Mouse (Mus musculus) urinary bladder, postnatal 10 days (tissue): ENCODE data around the gene Tmprss9.

Experiments used
- DNase-seq: peaks from one replicate; pipeline ENCODE4 v3.0.0; 2022; ENCODE audit warnings: low spot score

Gene Tmprss9

DNA sequence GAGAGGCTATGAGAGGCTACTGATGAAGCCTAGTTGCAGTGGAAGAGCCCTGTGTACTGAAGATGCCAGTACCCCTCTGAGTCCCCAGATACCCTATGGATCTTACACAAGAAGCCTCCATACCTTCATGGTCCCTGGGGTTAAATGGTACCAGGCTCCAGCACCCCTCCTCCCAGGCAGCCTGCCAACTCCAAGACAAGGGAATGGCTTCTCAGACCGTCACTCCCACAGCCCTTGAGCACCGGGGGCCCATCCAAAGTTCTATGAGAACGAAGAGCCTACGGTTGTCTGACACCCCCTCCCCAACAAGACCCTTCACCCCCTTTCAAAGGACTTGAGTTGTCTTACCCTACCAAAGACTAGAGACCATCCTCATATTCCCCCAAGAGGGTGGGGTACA is 44.1 kb downstream of the Tmprss9 start:
- no peak for DNase-seq

DNA sequence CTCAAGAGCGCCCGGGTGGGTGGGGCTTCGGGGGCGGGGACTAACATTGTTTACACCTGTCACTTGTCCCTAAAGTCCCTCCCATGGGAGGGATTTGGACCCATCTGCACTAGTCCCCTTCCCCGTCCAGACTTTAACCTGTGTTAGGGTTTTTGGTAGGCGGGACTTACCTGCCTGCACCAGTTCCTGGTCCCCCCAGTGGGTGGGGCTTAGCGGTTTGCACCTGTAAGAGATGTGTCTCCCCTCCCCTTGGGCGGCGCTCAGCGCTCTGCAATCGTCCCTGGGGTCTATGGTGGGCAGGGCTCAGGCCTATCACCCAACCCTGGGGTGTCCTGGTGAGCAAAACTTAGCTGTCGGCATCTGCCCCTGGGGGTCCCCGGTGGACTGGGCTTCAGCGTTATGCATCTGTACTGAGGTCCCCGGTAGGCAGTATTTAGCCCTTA is 45.7 kb downstream of the Tmprss9 start:
- DNase-seq: no peak

DNA sequence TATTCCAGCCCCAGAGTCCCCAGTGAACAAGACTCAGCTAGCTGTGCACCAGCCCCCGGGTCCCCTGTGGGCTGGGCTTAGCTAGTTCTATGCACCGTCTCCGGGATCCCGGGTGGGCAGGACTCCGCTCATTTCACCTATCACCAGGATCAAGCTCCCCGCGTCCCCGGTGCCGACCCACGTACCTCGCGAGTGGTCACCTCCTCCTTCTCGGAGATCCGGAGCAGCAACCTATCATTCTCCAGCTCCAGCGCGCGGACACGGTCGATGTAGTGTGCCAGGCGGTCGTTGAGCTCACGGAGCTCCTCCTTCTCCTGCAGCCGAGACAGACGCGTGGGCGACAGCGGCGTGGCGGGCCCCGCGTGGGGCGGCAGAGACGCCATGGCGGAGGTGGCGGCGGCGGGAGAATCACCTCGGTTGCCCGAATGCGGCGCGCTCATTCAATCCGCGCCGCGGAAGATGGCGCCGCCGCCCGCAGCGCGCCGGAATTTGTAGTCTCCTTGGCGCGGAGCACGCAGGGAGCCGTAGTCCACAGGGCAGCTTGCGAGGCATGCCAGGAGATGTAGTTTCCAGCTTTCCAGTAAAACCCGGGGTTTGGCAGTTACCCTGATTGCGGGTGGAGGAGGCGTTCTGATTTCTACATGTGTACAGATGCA is 46.3 kb downstream of the Tmprss9 start, which contains the start of gene Lmnb2:
Gene Lmnb2 (minus strand): TSS at position 467 of the 656 bp plus-strand sequence.
- no peak for DNase-seq

DNA sequence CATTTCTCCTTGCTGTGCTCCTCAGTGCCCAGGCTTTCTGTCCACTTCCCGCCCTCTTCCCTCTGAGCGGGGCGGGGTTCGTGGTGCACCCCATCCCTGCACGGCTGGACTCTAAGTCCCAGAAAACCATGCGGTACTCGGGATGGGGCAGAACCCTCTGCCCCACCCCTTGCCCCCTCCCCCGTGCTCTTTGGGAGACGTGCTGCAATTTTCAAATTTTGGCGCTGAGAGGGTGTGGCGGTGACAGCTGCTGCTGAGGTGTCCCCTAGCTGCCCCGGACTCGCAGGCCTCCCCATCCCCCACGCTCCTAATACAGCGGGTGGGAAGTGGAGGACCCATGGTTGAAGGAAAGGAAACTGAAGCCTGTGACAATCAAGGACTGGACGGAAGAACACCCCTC is 50.3 kb downstream of the Tmprss9 start:
- no peak for DNase-seq

DNA sequence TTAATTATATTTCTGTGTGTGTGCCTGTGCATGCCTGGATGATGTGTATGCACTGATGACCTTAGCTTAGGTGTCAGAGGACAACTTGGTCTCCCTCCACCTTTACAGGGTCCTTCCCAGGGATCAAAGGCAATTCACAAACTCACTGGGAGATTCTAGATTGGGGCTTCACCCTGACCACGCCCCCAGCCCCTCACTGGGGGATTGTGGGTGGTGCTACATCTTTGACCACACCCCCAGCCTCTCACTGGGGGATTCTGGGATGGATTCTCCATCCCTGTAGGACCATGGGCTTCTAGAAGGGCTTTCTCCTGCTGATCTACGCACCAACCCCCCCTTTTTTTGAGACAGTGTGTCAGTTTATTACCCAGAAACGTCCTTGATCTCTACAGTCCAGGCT is 53.8 kb downstream of the Tmprss9 start:
- no peak for DNase-seq

DNA sequence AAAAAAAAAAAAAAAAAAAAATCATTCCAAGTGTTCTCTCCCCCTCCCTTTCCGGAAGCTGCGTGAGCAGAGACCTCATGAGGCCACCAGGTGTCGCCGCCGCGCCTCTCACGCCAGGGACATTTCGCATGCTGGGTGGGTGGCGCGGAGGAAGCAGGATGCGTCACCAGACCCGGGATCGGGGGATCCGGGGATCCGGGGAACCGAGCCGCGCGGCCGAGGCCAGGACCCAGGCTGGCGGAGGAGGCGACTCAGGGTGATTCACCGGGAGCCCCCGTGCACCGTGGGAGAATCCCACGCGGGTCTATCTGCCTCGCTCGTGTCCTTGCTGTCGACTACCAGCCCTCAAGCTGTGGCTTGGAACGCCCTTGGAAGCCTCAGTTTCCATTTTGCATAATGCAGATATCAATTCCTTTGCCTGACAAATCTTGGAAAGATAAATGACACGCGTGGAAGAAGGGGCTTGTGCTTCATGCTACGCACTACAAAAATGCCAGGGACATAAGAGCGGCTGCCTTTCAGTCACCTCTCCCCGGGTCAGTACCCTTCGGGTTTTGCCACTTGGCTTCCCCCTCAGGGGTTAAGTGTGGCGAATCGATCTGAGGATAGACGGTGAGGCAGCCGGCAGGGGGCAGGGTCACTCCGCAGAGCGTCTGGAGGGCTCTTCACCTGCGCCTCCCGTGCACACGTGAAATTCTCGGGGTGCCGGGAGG is 57.1 kb downstream of the Tmprss9 start:
- DNase-seq: peak; percentile 71

DNA sequence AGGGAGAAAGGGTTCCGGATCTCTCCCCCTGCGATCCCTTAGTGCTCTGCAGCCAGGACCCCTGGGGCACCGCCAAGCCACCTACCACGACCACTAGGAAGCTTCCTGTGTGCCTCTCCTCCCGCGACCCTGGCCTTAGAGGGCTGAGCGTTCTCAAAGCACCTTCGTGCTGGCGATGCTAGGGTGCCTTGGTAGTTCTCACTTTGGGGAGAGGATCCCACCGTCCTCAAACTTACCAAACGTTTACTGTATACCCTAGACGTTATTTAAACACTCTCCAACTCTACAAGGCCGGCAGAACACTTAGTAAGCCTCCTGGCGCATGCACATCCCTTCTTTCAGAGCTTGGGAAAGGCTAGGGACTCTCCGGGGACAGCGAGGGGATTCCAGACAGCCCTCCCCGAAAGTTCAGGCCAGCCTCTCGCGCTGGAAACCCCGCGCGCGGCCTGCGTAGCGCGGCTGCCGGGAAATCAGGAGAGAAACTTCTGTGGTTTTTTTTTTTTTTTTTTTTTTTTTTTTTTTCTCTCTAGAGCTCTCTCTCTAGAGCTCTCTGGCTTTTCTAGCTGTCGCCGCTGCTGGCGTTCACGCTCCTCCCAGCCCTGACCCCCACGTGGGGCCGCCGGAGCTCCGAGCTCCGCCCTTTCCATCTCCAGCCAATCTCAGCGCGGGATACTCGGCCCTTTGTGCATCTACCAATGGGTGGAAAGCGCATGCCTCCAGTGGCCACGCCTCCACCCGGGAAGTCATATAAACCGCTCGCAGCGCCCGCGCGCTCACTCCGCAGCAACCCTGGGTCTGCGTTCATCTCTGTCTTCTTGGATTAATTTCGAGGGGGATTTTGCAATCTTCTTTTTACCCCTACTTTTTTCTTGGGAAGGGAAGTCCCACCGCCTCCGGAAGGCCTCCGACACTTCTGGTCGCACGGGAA is 57.9 kb downstream of the Tmprss9 start, which contains the start of gene Gadd45b:
Gene Gadd45b (plus strand): TSS at position 775 of the 928 bp plus-strand sequence.
- DNase-seq: peak; percentile 97

DNA sequence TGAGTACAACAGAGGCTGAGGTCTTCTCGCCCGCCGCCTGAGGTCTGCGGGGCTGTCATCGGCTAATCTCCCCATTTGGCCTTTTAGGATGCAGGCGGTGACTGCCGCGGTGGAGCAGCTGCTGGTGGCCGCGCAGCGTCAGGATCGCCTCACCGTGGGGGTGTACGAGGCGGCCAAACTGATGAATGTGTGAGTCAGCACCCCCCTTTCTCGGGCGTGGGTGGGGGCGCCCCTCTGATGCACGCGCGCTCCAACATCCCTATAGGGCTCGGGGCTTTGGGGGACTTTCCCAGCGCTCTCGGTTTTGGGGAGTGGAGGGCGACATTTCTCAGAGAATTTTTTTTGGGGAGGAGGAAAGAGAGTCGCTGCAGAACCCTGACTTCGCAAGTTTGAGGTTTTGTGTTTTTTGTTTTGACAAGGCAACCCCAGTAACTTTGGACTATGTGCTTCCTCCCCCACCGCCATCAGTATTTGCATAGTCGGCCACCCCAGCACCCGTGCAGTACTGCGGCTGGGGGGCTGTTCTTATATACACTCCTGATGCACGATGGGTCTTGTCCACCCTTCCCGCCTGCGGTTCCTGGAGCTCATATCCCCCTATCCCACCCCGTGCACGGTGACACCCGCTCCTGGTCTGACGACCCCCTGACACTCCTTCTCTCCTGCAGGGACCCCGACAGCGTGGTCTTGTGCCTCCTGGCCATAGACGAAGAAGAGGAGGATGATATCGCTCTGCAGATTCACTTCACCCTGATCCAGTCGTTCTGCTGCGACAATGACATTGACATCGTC is 58.9 kb downstream of the Tmprss9 start:
- no peak for DNase-seq

DNA sequence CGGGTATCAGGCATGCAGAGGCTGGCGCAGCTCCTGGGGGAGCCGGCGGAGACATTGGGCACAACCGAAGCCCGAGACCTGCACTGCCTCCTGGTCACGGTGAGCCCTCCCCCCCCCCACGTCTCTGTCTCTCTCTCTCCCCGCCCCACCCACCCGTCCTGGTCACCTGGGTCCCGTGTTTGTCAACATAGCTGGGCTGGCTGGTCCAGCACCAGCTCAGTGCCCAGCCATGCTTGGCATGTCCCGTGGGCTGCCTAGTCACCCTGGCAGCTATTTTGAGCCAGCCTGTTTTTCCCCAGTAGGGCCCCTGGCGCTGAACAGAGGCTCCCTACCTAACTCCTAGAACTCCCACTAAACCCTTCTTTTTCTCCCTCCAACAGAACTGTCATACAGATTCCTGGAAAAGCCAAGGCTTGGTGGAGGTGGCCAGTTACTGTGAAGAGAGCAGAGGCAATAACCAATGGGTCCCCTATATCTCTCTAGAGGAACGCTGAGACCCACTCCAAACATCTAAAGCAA is 59.6 kb downstream of the Tmprss9 start:
- DNase-seq: no peak

DNA sequence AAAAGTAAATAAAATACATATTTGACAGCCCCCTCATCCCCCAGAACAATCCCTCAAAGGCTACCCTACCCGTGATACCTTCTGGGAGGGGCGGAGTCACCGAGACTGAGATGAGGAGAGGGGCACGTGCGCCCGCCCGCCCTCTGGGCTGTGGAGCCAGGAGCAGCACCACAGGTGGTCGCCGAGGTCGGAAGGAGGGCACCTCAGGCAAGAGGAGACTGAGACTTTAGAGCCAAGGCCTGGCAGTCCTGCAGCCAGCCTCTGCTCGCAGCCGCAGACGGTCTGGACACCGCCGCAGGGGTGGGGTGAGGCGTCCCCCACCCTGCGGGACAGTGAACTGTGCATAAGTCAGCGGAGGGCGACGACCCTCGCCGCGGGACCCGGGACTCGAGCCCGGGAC is 60.0 kb downstream of the Tmprss9 start:
- DNase-seq: no peak

DNA sequence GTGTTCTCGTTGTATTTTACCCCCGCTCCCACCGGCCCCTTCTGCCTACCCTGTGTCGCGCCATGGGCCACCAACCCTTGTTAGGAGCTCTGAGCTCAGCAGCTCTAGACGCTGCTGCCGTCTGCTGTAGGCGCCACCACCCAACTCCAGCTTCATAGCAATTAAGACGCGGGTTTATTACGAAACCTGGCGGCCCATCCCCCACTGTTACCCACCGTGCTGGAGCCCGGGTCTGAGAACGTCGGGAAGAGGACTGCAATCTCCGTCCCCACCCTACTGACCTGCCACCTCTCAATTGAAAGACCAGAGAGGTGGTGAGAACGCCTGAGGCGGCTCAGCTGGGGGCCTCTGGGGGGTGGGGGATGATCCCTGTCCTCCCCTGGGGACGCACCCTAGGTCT is 60.6 kb downstream of the Tmprss9 start:
- no peak for DNase-seq

DNA sequence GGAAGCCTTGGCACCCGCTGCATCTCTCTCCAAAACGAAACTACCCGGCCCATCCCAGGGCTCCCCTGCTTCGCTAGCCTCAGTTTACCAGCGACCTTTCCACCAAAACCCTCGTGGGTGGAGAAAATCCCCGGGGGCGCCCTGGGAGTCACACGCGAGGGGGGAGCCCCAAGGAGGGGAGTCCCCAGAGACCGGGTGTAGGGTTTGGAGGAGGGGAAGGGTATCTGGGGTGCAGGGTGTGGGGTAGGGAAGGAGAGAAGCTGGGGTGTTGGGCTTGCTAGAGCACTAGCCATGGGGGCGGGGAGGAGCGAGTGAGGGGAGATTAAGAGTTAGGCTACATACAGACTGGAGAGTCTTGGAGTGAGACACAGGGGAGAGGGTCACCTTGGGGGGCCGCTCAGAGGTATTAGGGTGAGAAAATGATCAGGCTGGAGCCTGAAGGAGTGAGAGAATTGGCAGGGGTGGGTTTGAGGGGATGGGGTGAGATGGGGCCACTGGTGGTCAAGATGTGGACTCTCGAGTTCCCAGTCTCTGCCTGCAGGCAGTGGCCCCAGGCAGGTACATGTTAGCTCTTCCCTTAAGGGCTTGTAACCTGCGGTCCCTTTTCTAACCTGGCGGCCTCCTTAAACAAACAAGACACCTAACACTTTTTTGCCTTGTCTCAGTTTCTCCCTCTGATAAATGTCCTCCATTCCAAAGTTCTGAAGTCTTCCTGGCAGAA is 61.2 kb downstream of the Tmprss9 start:
- DNase-seq: no peak

DNA sequence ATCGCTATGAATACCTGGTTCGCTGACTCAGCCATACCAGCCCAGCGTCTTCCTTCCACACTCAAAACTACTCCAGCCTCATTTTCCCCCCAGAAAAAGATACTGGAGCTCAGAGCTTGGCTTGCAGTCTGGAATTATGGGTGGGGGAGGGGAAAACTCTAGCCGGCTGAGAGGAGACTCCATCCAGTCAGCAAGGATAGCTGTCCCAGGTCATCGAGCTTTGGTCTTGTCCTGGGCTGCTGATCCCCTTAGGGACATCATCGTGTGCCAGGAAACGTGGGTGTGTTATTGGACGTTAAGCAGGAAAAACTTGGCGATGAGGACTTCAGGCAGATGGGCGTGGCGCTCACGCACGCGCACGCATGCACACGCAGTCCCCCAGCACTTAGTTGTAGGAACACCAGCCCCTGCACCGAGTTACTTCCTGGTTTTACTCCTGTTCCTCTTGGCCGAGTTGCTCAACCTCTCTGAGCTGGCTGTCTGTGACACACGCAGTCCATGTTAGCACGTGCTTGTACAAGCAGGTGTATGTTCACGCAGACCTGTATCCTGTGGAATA is 61.9 kb downstream of the Tmprss9 start:
- no peak for DNase-seq

DNA sequence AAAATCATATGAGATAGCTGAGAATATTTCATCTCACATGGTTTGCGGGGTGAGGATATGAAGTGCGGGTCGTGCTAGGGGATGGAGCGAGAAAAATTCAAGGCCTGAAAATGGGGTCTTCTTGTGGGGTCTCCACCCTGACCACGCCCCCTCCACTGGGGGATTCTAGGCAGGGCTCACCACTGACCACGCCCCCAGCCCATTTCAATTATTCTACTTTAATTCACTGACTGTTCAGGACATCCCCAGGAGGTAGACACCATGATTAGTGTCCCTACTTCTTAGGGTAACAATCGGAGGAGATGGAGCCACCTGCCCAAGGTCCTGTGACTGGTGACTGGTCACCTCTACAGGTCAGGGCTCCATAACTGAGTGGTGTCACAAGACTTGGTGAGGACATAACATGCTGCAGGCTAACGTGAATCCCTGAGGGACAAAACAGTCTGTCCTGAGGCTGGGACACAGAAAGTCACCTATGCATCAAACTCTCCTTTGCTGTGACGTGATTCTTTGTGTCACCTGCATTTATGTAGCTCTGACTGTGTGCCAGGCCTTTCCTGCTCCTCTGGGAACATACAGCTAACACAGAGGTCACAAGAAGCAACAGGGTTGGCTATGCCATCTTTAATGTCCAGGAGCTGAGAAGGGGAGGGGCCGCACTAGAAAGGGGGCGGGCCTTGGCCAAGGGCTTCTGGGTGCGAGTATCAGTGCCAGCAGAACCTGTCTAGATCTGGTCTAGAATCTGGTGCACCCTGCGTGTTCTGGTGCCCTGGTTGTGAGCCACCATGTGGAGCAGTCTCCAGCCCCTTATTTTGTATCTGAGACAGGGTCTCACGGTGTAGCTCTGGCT is 62.7 kb downstream of the Tmprss9 start:
- DNase-seq: no peak

DNA sequence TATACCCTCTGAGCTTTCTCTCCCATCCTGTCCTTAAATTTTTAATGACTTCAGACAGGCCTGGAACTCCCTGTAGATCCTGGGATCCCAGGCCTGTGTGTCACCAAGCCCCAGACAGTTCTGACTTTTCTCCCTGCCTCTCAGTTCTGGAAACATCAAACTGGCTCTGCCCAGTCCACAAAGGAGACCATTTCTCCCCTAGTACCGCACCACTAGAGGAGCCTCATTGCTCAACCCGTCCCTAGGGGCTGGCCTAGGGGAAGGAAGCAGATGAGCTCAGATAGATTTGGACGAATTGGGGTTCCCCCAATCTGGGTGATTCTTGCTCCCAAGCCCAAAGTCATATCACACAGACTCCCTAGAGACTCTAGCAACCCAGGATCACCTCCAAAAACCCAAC is 63.6 kb downstream of the Tmprss9 start:
- DNase-seq: no peak

DNA sequence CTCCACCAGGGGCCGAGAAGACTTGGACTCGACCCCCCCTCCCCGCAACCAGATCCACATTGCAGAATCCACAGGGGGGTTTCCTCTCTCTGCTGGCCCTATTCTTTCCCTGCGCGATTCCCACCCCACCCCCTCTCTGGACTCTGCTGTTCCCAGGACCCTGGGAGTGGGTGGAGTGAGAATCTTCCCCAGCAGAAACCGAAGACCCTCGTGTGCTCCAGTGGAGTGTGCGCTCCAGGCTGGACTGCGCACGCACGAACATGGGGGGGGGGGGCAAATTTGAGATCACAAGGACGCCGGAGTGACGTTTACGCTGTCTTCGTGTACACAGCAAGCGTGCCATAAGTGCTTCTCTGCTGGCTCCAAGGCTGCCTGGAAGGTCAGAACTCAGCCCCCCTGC is 64.0 kb downstream of the Tmprss9 start:
- DNase-seq: no peak

DNA sequence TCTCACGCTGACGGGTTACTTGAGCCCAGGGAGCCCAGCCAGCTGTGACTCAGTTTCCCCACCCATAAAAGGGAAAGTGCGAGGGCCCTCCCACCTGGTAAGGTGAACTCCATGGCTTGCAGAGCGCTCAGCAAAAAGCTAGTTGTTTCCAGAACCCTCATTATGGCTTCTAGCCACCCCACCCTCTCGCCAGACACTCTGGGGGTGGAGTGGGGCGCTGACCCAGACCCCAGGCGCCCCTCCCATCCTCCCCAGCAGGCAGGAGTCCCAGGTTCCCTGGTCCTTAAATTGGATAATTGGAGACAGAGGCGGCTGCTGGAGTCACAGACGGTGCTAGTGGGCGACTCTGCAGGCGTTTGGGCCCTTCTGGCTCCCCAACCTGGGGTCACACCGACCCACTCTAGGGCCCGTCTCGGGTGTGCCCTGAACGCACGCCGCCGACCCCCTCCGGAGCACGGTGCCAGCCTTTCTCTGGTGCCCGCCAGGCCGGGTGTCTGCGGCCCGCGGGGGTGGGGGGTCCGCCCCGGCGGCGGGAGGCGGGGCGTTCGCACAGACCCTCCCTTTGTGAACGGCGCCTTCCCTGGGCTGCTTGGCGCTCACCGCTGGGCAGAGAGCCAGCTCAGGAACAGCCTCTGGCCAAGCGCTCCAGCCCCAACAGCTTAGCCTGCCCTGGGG is 64.6 kb downstream of the Tmprss9 start:
- DNase-seq: no peak

DNA sequence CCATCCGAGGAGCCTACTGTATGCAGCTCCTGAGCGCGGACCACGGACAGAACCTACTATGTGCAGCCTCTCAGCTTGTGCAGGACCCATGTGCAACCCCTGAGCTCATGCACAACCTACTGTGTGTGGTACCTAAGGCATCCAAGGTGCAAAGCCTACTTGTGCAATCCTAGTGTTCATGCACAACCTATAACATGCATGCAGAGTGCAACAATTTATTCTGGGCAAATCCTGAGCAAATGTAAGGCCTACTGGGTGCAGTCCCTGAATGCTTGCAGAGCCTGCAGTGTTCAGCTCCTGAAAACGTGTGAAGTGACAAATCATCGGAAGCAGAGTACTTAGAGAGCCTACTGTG is 65.1 kb downstream of the Tmprss9 start:
- no peak for DNase-seq

DNA sequence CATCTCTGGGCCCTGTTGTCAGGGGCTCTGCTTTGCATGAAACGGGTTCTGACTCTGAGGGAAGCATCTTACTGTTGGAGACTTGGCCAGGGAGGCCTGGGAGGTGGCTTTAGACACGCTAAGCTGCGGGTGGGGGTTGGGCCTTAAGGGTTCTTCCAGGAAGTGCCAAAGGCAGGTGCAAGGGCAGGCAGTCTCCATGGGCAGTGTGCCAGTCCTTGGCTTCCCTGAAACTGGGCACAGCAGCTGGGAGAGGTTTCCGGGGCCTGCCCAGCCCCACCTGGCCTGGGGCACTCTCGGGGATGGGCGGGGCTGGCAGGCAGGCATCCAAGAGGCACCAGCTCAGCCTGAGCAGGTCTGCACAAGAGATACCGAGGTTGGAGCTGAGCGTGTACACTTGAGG is 66.0 kb downstream of the Tmprss9 start:
- DNase-seq: no peak
